Mouse (Mus musculus) kidney, postnatal 25 days (tissue): ENCODE results near the gene Kcnk3.
A peak's percentile ranks its signal among the peaks of the same experiment; 100 is the strongest.

ENCODE experiments used
- DNase-seq, 2 experiments: peaks; one replicate each; pipeline ENCODE4 v3.0.0; 2021; ENCODE audit warnings: mixed read lengths in 2 of 2

Gene Kcnk3

GRCm38 (mm10) chr5:30587681-30588300 is at the start of gene Kcnk3:
Gene Kcnk3, plus strand, starts transcription at chr5:30588170.
- DNase-seq = peak; percentile 73 to 84

GRCm38 (mm10) chr5:30545698-30546097 is 42.3 kb upstream of the Kcnk3 start, which contains the start of gene Cib4:
Gene Cib4, minus strand, starts transcription at chr5:30545836.
- DNase-seq = no peak

GRCm38 (mm10) chr5:30548681-30549080 is 39.3 kb upstream of the Kcnk3 start:
- no peak for DNase-seq

GRCm38 (mm10) chr5:30550334-30551021 is 37.5 kb upstream of the Kcnk3 start:
- no peak for DNase-seq

- no peak for DNase-seq
Observed at GRCm38 (mm10) chr5:30551022-30551638, 36.8 kb upstream of the Kcnk3 start.

- DNase-seq = no peak
Observed at GRCm38 (mm10) chr5:30552006-30552405, 36.0 kb upstream of the Kcnk3 start.

GRCm38 (mm10) chr5:30553936-30554335 is 34.0 kb upstream of the Kcnk3 start:
- DNase-seq = no peak

- DNase-seq = no peak
Observed at GRCm38 (mm10) chr5:30554981-30555380, 33.0 kb upstream of the Kcnk3 start.

GRCm38 (mm10) chr5:30556284-30556683 is 31.7 kb upstream of the Kcnk3 start:
- DNase-seq = no peak

- no peak for DNase-seq
Observed at GRCm38 (mm10) chr5:30559421-30559820, 28.5 kb upstream of the Kcnk3 start.

- no peak for DNase-seq
Observed at GRCm38 (mm10) chr5:30559986-30560493, 27.9 kb upstream of the Kcnk3 start.

GRCm38 (mm10) chr5:30568479-30568878 is 19.5 kb upstream of the Kcnk3 start:
- no peak for DNase-seq

GRCm38 (mm10) chr5:30571820-30572219 is 16.1 kb upstream of the Kcnk3 start:
- no peak for DNase-seq

GRCm38 (mm10) chr5:30574367-30574766 is 13.6 kb upstream of the Kcnk3 start:
- DNase-seq = no peak

- no peak for DNase-seq
Observed at GRCm38 (mm10) chr5:30576233-30576632, 11.7 kb upstream of the Kcnk3 start.

- DNase-seq = no peak
Observed at GRCm38 (mm10) chr5:30577251-30577650, 10.7 kb upstream of the Kcnk3 start.

GRCm38 (mm10) chr5:30577654-30578310 is 10.2 kb upstream of the Kcnk3 start:
- no peak for DNase-seq

- DNase-seq = no peak
Observed at GRCm38 (mm10) chr5:30578445-30579080, 9.4 kb upstream of the Kcnk3 start.

GRCm38 (mm10) chr5:30580725-30581124 is 7.2 kb upstream of the Kcnk3 start:
- DNase-seq = no peak

- no peak for DNase-seq
Observed at GRCm38 (mm10) chr5:30582017-30582416, 6.0 kb upstream of the Kcnk3 start.

GRCm38 (mm10) chr5:30586616-30587015 is 1.4 kb upstream of the Kcnk3 start:
- DNase-seq = no peak

- no peak for DNase-seq
Observed at GRCm38 (mm10) chr5:30587101-30587500, 869 bp upstream of the Kcnk3 start.
